Mouse (Mus musculus) neural tube, embryonic 13.5 days (tissue): ENCODE results near the gene Tnfsf10. TPM values are rescaled to one million over a fixed set of nuclear protein-coding genes. Genes with fewer than 3 reads are reported as not detected.

Experiments
- ATAC-seq: fragments of 200-750 bp; cut with Nextera tagmentation; 2 replicates; pipeline ENCODE4 v1.8.0; 2017; ENCODE audit warnings: low read depth, mild to moderate bottlenecking, moderate TSS enrichment, moderate library complexity
- H3K27ac ChIP-seq: fragments of 300-500 bp; sonication (generic); replicated peaks from 2 replicates; pipeline ENCODE4 v1.5.1; 2015; ENCODE audit warnings: moderate library complexity, mild to moderate bottlenecking, inconsistent platforms
- H3K27me3 ChIP-seq: fragments of 300-500 bp; sonication (generic); 2 replicates; pipeline ENCODE4 v1.6.1; 2015; ENCODE audit warnings: mild to moderate bottlenecking, inconsistent platforms
- H3K36me3 ChIP-seq: fragments of 300-500 bp; sonication (generic); 2 replicates; pipeline ENCODE4 v1.6.1; 2015; ENCODE audit warnings: mild to moderate bottlenecking, inconsistent platforms
- H3K4me1 ChIP-seq: fragments of 300-500 bp; sonication (generic); replicated peaks from 2 replicates; pipeline ENCODE4 v1.6.1; 2015; ENCODE audit warnings: inconsistent platforms
- H3K4me2 ChIP-seq: fragments of 300-500 bp; sonication (generic); 2 replicates; pipeline ENCODE4 v1.6.1; 2015; ENCODE audit warnings: inconsistent platforms, mild to moderate bottlenecking, moderate library complexity
- H3K4me3 ChIP-seq: fragments of 300-500 bp; sonication (generic); 2 replicates; pipeline ENCODE4 v1.5.1; 2015; ENCODE audit warnings: mild to moderate bottlenecking, inconsistent platforms
- H3K9ac ChIP-seq: fragments of 300-500 bp; sonication (generic); 2 replicates; pipeline ENCODE4 v1.6.1; 2015; ENCODE audit warnings: moderate library complexity, mild to moderate bottlenecking, inconsistent platforms
- H3K9me3 ChIP-seq: fragments of 300-500 bp; sonication (generic); 2 replicates; pipeline ENCODE4 v1.6.1; 2016; ENCODE audit warnings: inconsistent platforms
- WGBS: fragments of 180-500 bp; shearing (Covaris S2); methylation state at CpG from one replicate; pipeline ENCODE4 v1.1.7; 2015; 5-methylcytosine and 5-hydroxymethylcytosine counted together
- polyA plus RNA-seq: library from polyadenylated mRNA; unstranded; fragments of >200 nt; fragmentation: Nextera tagmentation; extraction: Ambion mirVana; gene quantifications from 2 replicates; pipeline ENCODE4 v1.2.1, GENCODE M21; 2015

Tnfsf10 gene
- polyA plus RNA-seq, 1 experiment from 2014 or later, result not detected

- Histone ChIP-seq H3K9me3 (no peaks in the 10 kb centered on the region), H3K27me3 (no peaks in the 10 kb centered on the region), H3K36me3 (no peaks in the 10 kb centered on the region), H3K4me1 (0 out of 2 replicates have a peak, but pooled peaks cover 5% of the 10 kb centered on the region), H3K4me2 (no peak overlapping the region), H3K4me3 (no peak overlapping the region), H3K9ac (no peak overlapping the region), H3K27ac (no peak overlapping the region)
- 69% methylated on average over 2 of the region's 2 CpGs for WGBS
- no peak for ATAC-seq
Measured at GRCm38 (mm10) chr3:27314506-27315164, 2.2 kb upstream of the Tnfsf10 start.

DNA sequence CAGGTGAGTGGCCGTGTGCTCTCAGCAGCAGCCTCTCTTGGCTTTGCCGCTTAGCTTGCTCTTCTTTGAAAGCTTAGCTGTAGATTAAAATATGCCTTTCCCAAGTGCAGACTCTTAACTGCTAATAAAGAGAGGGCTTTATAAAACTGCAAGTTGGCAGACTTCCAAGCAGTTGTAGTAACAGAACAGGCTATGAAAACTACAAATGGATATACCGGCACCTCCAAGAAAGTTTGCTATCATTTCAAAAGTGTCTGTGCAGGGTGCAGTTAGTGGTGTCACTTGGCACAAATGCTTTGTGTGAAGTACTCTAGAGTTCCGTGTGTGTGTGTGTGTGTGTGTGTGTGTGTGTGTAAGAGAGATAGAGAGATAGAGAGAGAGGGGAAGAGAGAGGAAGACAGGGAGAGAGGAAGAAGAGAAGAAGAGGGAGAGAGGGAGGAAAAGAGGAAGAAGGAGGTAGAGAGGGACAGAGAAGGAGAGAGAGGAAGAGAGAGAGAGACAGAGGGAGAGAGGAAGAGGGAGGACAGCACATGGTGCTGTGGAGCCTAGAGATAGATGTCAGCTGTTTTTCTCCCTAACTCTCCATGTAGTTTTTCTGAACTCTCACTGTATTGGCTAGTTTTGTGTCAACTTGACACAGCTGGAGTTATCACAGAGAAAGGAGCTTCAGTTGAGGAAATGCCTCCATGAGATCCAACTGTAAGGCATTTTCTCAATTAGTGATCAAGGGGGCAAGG lies 628 bp downstream of the Tnfsf10 start:
- Histone ChIP-seq H3K4me1 (0 out of 2 replicates have a peak, but pooled peaks cover 5% of the 10 kb centered on the region), H3K27me3 (no peaks in the 10 kb centered on the region), H3K27ac (no peak overlapping the region), H3K36me3 (no peaks in the 10 kb centered on the region), H3K4me3 (no peak overlapping the region), H3K9me3 (no peaks in the 10 kb centered on the region), H3K4me2 (no peak overlapping the region), H3K9ac (no peak overlapping the region)
- WGBS, result 74% methylated on average over 4 of the region's 4 CpGs
- no peak for ATAC-seq

DNA sequence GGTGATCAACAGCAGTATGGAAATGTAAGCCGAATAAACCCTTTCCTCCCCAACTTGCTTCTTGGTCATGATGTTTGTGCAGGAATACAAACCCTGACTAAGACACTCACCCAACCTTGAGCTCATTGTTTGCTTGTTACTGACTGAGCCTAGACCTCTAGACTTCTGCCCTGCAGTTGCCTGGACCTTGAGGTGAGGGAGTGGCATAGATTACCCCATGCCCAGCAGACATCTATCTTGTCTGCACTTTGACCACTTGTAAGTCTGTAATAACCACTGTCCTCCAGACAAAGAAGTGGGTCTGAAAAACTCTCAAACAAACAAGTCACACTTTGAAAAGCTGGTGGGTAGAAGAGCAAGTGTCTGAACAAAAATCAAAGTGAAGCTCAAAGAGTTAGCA lies 2.8 kb downstream of the Tnfsf10 start:
- no peak for ATAC-seq
- 0 out of 2 replicates have a peak, but pooled peaks cover 5% of the 10 kb centered on the region for H3K4me1 ChIP-seq
- H3K36me3 ChIP-seq, result no peaks in the 10 kb centered on the region
- H3K27me3 ChIP-seq, result no peaks in the 10 kb centered on the region
- no peak overlapping the region for H3K27ac ChIP-seq
- WGBS, result 100% methylated on average over 1 of the region's 1 CpGs
- no peaks in the 10 kb centered on the region for H3K9me3 ChIP-seq
- no peak overlapping the region for H3K4me3 ChIP-seq
- H3K9ac ChIP-seq, result no peak overlapping the region
- H3K4me2 ChIP-seq, result no peak overlapping the region

- H3K9ac ChIP-seq, result no peak overlapping the region
- 82% methylated on average over 9 of the region's 9 CpGs for WGBS
Measured at GRCm38 (mm10) chr3:27320613-27321495, 4.0 kb downstream of the Tnfsf10 start.

DNA sequence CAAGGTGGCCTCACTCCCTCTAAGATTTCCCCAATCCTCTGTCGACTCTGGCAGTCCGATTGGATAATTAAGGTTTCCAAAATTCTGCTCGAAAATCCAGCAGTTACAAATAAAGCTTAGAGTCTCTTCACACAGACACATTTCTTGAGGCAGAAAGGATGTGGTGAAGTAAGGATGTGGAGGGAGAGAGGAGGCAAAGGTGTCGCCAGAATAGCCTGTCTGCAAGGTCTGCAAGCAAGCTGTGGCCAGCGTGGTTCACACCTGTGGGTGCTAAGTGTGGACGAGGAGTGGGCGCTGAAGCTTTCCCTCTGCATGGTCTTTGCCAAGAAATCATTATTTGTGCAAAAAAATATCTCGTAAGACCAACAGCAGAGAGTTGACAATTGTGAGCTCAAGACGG lies 5.8 kb downstream of the Tnfsf10 start:
- Histone ChIP-seq H3K27ac (no peak overlapping the region), H3K9me3 (no peaks in the 10 kb centered on the region), H3K36me3 (no peaks in the 10 kb centered on the region), H3K9ac (no peak overlapping the region), H3K4me3 (no peak overlapping the region), H3K4me2 (no peak overlapping the region), H3K4me1 (no peaks in the 10 kb centered on the region), H3K27me3 (no peaks in the 10 kb centered on the region)
- no peak for ATAC-seq
- 86% methylated on average over 9 of the region's 9 CpGs for WGBS

More at GRCm38 (mm10) chr3:27320613-27321495, 4.0 kb downstream of the Tnfsf10 start:
- Histone ChIP-seq H3K27ac (no peak overlapping the region), H3K27me3 (no peaks in the 10 kb centered on the region), H3K4me1 (0 out of 2 replicates have a peak, but pooled peaks cover 5% of the 10 kb centered on the region), H3K9me3 (no peaks in the 10 kb centered on the region), H3K4me2 (no peak overlapping the region), H3K4me3 (no peak overlapping the region), H3K36me3 (no peaks in the 10 kb centered on the region)
- no peak for ATAC-seq

DNA sequence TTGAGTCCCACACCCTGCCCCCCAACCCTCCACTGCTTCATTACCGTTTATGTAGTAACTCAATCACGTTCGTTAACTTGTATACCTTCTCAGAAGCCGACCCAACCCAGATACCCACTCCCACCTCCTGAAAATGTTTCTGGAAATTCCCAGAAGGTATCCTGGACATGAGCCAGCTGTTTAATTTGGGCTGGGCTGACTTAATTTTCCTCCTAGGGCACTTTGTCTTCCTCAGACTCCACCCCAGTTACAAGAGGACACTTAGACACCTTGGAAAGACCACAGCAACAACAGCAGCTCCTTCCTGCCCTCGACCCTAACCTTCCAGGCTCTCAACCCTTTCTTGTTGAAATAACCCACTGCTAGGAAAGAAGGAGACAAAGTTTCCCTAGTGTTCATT lies 6.7 kb downstream of the Tnfsf10 start:
- WGBS, result 85% methylated on average over 5 of the region's 5 CpGs
- no peak overlapping the region for H3K4me2 ChIP-seq
- no peaks in the 10 kb centered on the region for H3K9me3 ChIP-seq
- H3K4me3 ChIP-seq, result no peak overlapping the region
- H3K27ac ChIP-seq, result no peak overlapping the region
- no peaks in the 10 kb centered on the region for H3K36me3 ChIP-seq
- no peaks in the 10 kb centered on the region for H3K4me1 ChIP-seq
- H3K9ac ChIP-seq, result no peak overlapping the region
- no peaks in the 10 kb centered on the region for H3K27me3 ChIP-seq
- ATAC-seq, result no peak

DNA sequence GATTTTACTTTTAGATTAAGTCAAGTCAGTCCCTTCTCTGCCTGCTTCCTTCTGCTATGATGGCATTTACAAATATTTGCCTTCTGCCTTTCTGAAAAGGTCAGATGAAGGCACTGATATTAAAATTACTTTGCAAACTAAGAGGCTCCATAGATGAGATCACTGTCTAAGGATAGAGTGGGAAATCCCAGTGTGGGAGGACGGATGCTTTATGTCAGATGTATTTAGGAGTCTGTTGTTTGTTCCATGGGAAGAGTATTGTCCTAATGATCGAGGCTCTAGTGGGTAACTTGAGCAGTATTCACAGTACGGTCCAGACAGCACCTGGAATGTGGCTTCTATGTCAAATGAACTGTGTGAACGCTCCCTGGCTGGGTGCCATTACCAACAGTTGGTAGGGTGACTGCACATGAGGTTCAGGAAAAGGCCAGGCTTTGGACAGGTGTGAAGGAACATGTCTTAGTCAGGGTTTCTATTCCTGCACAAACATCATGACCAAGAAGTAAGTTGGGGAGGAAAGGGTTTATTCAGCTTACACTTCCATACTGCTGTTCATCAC lies 9.9 kb downstream of the Tnfsf10 start:
- Histone ChIP-seq H3K27me3 (no peaks in the 10 kb centered on the region), H3K4me3 (no peak overlapping the region), H3K36me3 (no peaks in the 10 kb centered on the region), H3K4me2 (no peak overlapping the region), H3K9ac (no peak overlapping the region), H3K4me1 (no peaks in the 10 kb centered on the region), H3K9me3 (no peaks in the 10 kb centered on the region), H3K27ac (no peak overlapping the region)
- no peak for ATAC-seq
- 76% methylated on average over 4 of the region's 4 CpGs for WGBS

- Histone ChIP-seq H3K27ac (no peak overlapping the region), H3K27me3 (no peaks in the 10 kb centered on the region), H3K9ac (no peak overlapping the region), H3K4me1 (no peaks in the 10 kb centered on the region; the same call in 1 of the 2 replicates), H3K4me2 (no peak overlapping the region), H3K9me3 (no peaks in the 10 kb centered on the region), H3K36me3 (no peaks in the 10 kb centered on the region), H3K4me3 (no peak overlapping the region)
- 87% methylated on average over 5 of the region's 5 CpGs for WGBS
- ATAC-seq, result no peak
Measured at GRCm38 (mm10) chr3:27330706-27331105, 13.9 kb downstream of the Tnfsf10 start.

DNA sequence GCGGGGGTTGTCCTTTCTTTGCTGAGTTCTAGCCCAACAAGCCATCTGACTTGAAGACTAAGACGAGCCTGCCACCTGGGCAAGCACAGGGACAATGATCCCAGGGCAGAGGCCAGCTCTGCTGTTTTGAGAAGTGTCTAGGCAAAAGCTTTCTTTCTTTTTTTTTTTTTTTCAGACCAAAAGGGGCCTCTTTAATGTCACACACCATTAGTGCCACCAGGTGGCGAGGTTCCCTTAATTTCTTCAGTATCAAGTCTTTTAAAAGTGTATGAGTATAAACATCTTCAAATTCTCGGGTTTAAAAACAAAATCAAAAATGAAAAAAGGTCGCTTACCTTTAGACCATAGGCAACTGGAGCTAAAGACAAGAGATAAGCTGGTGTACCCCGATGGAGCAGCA lies 21.6 kb downstream of the Tnfsf10 start:
- Histone ChIP-seq H3K4me3 (no peak overlapping the region), H3K36me3 (no peaks in the 10 kb centered on the region), H3K27me3 (no peaks in the 10 kb centered on the region), H3K4me1 (no peaks in the 10 kb centered on the region), H3K4me2 (no peak overlapping the region), H3K9ac (no peak overlapping the region), H3K9me3 (no peaks in the 10 kb centered on the region), H3K27ac (no peak overlapping the region)
- WGBS, result 39% methylated on average over 6 of the region's 6 CpGs
- no peak for ATAC-seq

GRCm38 (mm10) chr3:27338887-27339286 lies 22.1 kb downstream of the Tnfsf10 start:
- Histone ChIP-seq H3K27ac (no peak overlapping the region), H3K4me1 (no peaks in the 10 kb centered on the region), H3K9me3 (no peaks in the 10 kb centered on the region), H3K4me2 (no peak overlapping the region), H3K4me3 (no peak overlapping the region), H3K36me3 (no peaks in the 10 kb centered on the region), H3K9ac (no peak overlapping the region), H3K27me3 (no peaks in the 10 kb centered on the region)
- WGBS, result 73% methylated on average over 3 of the region's 3 CpGs
- ATAC-seq, result no peak

DNA sequence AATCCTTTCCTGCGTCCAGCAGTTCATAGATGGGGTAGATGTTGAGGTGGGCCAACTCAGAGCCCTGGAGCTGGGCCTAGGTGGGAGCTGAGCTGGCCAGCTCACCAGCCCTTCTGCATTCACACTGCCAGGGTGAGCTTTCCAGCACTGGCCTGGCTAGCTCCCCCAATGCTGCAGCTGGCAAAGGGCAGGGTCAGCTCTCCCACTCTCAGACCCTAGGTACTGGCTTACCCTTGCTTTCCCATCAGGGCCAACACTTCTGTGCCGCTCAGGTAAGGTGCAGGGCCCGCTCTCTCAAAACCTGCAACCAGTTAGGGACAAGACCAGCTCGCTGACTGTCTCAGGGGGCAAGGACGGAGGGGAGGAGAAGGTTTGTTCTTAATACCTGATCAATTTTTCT lies 23.9 kb downstream of the Tnfsf10 start:
- Histone ChIP-seq H3K36me3 (no peaks in the 10 kb centered on the region), H3K27me3 (no peaks in the 10 kb centered on the region), H3K9me3 (no peaks in the 10 kb centered on the region), H3K27ac (no peak overlapping the region), H3K4me2 (no peak overlapping the region), H3K4me3 (no peak overlapping the region), H3K9ac (no peak overlapping the region), H3K4me1 (no peaks in the 10 kb centered on the region)
- 90% methylated on average over 5 of the region's 5 CpGs for WGBS
- ATAC-seq, result no peak

GRCm38 (mm10) chr3:27342462-27342861 lies 25.6 kb downstream of the Tnfsf10 start:
- WGBS, result 53% methylated on average over 6 of the region's 6 CpGs

More at GRCm38 (mm10) chr3:27342462-27342861, 25.6 kb downstream of the Tnfsf10 start:
- Histone ChIP-seq H3K9ac (no peak overlapping the region), H3K4me3 (no peak overlapping the region), H3K27ac (no peak overlapping the region), H3K4me1 (no peaks in the 10 kb centered on the region), H3K9me3 (no peaks in the 10 kb centered on the region), H3K27me3 (no peaks in the 10 kb centered on the region), H3K36me3 (no peaks in the 10 kb centered on the region), H3K4me2 (no peak overlapping the region)
- ATAC-seq, result no peak
